Mouse (Mus musculus): Measurements from ENCODE around the gene Cul4a. TPM values are rescaled to one million over a fixed set of nuclear protein-coding genes. Genes with fewer than 3 reads are reported as not detected.

The Cul4a gene
- 24.1 TPM for polyA plus RNA-seq (2017; shearing (Covaris generic))

GRCm38 (mm10) chr8:13105087-13105881 is at the start of gene Cul4a, which contains the start of gene Pcid2:
Gene Cul4a, plus strand, starts transcription at chr8:13105621.
Gene Pcid2, minus strand, starts transcription at chr8:13105459.

GRCm38 (mm10) chr8:13060441-13061150 is 44.8 kb upstream of the Cul4a start, which contains the start of gene Proz:
Gene Proz, plus strand, starts transcription at chr8:13060914.

GRCm38 (mm10) chr8:13158718-13159376 is 53.4 kb downstream of the Cul4a start, which contains the start of gene Lamp1:
Gene Lamp1, plus strand, starts transcription at chr8:13159161.

Other genes starting within 250 kb of the Cul4a start
- 1.0 TPM for gene Mcf2l, start 231.8 kb upstream of the Cul4a start, polyA plus RNA-seq (2017; shearing (Covaris generic))
- not detected for gene F7, start 79.6 kb upstream of the Cul4a start, polyA plus RNA-seq (2017; shearing (Covaris generic))
- not detected for gene F10, start 68.3 kb upstream of the Cul4a start, polyA plus RNA-seq (2017; shearing (Covaris generic))
- gene Proz, start 44.7 kb upstream of the Cul4a start, polyA plus RNA-seq (2017; shearing (Covaris generic)) = 2.2 TPM
- gene Pcid2, start 162 bp upstream of the Cul4a start, polyA plus RNA-seq (2017; shearing (Covaris generic)) = 37.3 TPM
- 204 TPM for gene Lamp1, start 53.5 kb downstream of the Cul4a start, polyA plus RNA-seq (2017; shearing (Covaris generic))
- 2.3 TPM for gene Grtp1, start 95.0 kb downstream of the Cul4a start, polyA plus RNA-seq (2017; shearing (Covaris generic))
- not detected for gene Adprhl1, start 148.5 kb downstream of the Cul4a start, polyA plus RNA-seq (2017; shearing (Covaris generic))
- 16.5 TPM for gene Dcun1d2, start 182.5 kb downstream of the Cul4a start, polyA plus RNA-seq (2017; shearing (Covaris generic))
- gene Tmco3, start 182.6 kb downstream of the Cul4a start, polyA plus RNA-seq (2017; shearing (Covaris generic)) = 21.1 TPM
- 67.8 TPM for gene Tfdp1, start 233.1 kb downstream of the Cul4a start, polyA plus RNA-seq (2017; shearing (Covaris generic))